Mouse (Mus musculus) mesoderm, embryonic 11.5 days (tissue): Measurements from ENCODE around the gene Sh2d5.

Source experiments
- DNase-seq: peaks from one replicate; pipeline ENCODE4 v3.0.0-alpha.2; 2012; ENCODE audit warnings: low read depth, low spot score

Gene Sh2d5

DNA sequence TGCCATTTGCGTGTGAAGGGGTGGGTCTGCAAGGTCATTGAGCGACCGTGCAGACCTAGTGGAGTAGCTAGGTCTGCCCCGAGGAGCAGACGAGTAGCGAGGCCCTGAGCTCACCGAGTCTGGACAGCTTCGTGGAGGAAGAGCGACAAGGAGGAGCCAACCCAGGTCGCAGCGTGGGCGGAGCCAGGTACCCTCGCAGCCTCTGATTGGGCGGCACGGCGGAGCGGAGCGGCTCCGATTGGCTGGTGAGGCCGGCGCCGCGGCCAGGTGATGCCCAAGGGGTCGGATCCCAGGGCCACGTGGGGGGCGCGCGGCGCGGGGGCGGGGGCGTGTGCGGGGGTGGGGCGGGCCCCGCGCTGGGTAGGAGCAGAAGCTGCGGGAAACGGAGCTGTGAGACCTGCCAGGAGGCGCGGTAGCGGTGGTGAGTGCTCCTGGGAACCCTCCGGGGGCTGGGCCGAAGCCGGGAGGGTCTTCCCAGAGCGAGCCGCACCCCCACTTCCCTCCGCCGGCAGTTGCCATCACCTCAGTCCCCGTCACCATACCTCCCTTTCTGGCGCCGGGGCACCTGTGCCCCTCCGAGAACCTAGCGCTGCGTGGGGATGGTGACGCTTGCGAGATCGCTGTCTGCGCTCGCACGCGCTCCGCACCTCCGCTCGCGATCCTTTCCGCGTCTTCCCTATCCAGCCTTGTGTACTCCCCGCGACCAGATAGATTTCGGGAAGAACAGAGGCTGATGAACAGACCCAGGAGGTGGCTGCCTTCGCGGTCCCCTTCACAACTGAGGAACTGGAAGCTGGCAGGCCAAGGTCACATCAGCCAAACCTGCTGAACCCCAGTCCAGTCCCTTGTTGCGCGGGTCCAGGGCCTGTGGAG lies at the start of gene Sh2d5, which contains the start of gene Kif17:
Gene Sh2d5, plus strand, starts transcription at position 316 of the 873 bp plus-strand sequence.
Gene Kif17, plus strand, starts transcription at position 348 of the 873 bp plus-strand sequence.
- peak; percentile 85 for DNase-seq

DNA sequence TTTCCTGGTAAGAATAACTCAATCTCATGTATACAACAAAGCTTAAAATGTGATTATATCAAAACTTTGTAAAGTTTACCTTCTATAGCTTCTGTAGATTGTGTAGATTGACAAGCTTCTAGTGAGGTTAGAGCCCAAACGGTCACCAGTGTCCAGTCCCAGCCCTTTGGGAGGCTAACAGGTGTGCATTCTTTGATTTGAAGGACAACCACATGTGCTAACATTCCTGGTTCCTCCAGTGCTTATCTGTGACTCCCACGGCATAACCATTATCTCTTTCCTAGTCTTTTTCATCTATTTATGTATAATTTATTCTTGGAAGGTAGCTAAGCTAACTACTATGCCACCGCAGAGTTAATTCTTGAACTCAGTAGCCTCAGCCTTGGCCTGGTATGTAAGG lies 49.4 kb upstream of the Sh2d5 start:
- no peak for DNase-seq

DNA sequence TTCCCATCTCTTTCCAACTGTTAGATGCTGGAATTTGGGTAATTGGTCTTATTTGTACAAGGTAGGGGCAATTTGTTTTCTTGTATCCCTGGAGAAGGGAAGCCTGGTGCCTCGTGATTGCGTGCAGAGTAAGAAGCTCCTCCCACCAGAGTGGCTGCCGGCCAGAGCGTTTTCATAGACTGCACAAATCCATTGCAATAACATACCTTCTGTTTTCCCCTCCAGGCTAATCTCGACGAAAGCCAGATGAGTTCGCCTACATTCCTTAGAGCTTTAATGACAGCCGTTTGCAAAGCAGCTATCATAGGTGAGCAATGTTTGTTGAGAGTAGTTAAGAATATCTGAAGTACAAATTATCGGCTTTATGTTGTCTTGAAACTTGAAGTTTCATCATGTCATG lies 48.5 kb upstream of the Sh2d5 start:
- DNase-seq = no peak

DNA sequence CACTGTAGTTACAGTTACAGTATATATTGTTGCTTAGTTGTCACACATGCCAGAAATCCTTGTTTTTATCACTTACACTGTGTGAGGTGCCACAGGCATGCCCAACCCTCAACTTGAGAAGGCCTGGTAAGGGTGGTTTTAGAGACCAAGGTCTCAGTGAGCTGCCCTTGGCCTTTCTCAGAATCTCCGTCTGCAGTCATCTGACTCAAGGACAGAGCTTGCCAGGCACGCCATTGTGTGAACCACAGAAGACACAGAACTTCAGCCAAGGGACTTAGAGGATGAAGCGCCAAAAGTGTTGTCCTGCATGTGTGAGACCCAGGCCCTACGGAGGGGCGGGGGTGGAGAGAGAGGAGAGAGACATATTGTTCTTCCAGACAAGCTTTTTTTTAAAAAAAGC lies 40.1 kb upstream of the Sh2d5 start:
- no peak for DNase-seq

DNA sequence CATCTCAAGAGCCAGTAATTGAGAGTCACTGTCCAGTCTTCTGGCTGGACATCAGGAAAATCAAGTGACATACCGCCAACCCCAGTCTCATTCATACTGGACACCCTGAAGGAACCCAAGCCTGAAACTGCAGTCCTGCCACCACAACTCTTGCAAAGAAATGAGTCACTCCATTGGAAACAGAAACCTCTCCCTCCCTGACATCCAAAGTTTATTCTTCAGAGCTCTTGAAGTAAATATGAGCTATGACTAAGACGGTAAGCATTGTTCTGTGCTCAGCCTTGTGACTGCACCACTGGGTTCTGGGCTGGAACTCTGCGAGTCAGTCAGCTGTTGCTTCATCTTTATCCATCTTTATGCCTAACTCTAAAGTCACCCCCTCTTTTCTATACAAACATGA lies 36.3 kb upstream of the Sh2d5 start:
- no peak for DNase-seq

DNA sequence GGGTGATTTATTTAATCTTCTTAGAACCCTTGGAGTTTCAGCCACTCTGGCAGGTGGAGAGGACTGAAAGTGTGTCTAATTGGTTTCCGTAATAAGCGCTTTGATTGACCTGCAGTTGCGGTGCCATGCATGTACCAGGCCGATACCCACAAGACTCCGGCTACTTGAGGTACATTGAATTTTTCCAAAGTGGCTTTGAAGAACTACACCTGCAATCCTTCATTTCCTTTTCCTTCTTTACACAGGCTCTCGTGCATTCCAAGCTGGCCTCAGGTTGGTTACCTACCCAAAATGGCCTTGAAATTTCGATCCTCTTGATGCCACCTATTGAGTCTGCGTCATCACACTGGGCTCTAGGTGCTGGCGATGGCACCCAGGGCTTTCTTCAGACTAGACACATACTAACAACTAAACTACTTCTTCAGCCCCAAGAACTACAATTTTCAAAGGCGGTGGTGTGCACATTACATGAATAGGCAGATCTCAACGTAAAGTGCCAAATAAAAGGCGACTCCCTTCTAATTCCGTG lies 34.5 kb upstream of the Sh2d5 start:
- DNase-seq = no peak

DNA sequence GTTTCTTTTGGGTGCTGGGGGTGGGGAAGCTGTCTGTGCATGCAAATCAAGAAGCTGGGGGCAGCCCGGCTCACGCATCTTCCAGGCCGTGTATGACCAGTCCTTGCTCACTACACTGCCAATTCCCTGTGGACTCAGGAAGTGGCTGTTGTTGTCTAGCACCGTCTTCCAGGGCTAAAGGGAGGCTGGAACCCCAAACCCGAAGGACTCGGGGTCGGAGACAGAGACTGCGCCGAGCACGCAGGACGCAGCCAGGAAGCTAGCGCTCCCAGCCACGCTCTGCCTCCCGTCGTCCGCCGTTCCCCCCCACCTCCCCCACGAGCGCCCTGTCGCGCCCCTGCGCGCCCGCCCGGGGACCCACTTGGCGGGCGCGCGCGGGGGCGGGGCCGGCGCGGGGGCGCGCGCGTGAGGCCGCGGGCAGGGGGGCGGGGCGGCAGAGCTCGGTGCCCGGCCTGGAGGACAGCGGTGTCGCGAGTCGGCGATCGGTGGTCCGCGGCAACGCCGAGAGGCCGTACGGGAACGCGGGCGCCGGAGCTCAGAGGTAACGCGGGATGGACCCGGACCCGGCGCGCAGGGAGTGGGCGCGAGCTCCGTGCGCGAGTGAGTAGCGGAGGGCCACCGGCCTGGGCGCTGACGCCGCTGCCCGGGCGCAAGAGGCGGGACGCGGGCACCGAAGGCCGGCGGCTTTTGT lies 33.9 kb upstream of the Sh2d5 start, which contains the start of gene Hp1bp3:
Gene Hp1bp3, plus strand, starts transcription at position 97 of the 691 bp plus-strand sequence.
- DNase-seq = peak; percentile 86

DNA sequence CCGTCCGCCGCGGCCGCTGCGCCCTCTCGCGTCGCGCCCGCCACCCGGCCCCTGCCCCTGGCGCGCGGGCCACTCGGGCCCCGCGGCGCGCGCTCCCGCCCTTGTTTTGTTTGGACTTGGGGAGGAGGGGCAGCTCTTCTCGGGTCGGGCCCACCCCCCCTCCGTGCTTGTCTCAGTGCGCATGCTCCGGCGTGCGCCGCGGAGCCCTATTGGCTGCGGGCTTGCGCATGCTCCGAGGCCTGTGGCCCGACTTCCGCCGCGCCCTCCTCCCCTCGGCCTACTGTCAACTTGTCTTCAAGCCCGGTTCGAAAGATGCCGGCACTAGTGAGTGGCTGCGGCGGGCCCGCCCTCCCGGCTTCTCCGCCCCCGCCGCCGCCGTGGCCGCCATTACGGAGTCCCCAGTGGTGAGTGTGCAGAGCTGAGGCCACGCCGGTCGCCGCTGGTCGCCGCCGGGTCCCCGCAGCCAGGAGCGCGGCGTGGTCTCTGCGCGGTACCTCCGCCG lies 33.3 kb upstream of the Sh2d5 start:
- DNase-seq = peak; percentile 98

DNA sequence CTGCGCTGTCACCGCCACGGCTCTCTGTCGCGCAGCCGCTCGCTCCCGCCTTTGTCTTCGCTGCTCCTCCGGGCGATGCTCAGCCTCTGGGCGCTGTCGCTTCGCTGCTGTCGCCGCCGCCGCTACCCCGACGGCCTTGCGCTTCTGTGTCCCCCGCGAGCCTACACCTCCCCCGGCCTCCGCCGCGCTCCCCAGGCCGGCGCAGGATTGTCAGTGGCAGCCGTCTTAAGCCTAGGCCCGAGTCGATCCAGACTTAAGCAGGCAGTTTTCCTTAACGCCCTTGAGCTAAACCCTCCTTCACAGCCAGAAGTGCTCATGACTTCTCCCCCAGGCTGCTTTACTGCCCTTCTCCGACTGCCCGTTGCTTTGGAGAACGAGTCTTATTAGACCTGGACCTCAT lies 32.8 kb upstream of the Sh2d5 start:
- no peak for DNase-seq

DNA sequence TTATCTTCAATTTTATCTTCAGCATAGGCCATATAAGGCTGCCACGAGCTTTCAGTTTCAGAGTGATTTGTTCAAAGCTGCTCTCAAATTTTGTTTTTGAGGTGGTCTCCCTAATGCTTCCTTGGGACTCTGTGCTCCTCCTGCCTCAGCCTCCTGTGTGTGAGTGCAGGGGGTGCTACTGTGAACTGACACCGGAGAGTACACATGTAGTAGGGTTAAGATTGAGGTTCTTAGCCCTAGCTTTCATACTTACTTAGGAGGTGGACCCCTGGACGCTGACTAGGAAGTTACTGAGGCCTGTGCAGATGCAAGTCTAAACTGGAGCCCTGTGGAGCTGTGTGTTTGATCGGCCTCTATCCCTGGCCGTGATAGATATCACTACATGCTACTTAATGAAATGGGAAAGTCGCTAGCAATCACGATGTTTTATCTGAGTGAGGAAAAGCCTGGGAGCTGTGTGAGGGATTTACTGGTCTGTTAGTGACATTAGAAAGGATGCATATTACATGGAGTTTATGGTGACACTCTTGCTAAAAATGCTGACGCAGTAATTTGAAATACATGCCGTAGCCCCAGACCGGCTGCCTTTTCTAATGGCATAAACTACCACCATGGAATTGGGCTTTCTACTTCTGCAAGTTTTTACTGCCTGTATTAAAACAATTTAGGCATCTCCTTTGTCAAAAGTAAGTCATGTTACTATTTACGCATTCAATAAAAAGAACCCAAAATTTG lies 32.1 kb upstream of the Sh2d5 start:
- DNase-seq = no peak

DNA sequence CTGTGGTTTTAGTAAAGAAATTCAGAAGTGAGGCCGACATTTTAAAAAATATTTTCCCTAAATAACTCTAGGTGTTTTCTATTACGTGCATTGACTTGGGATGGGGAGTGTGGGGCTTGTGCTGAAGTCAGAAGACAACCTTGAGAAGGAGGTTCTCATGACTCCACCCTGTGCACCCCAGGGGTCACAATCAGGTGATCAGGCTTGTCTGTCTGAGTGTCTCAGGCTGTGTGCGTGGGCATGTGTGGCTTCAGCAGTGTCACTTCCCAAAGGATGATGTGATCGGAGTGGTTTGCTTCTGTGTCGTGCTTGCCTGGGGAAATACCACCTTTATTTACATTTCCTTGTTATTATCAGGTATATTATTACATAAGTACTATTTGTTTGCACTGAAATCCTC lies 30.9 kb upstream of the Sh2d5 start:
- no peak for DNase-seq

DNA sequence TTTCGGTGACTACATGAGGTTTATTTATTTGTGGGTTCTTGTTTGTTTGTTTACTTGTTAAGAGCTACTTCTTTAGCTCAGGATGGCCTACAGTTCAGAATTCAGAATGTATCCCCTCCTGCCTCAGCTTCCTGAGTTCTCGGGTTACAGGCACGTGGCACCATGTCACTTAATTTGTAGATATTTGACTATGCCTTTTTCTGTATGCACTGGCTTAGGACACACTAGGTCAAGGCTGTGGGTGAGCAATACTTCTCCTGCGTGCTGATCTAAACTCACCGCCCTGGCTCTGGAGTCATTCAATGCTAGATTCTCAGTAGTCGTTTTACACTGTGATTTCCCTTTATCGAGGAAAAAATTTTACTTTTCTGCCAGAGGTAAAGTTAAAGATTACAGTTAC lies 29.4 kb upstream of the Sh2d5 start:
- DNase-seq = no peak

DNA sequence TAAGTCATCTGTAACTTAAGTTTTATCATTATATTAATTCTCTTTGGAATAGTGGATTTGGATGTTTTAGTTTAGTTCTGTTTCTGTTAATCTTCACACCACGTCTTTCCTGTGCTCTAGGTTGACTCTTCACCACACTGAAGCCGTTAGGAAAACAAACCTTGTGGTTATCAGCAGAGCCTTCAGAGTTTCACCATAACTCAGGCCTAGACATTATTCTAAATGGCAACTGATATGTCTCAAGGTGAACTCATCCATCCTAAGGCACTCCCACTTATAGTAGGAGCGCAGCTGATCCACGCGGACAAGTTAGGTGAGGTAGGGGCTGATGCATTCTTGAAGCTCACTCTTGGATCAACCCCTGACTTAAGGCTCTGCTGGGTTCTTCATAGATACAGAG lies 28.8 kb upstream of the Sh2d5 start:
- no peak for DNase-seq

DNA sequence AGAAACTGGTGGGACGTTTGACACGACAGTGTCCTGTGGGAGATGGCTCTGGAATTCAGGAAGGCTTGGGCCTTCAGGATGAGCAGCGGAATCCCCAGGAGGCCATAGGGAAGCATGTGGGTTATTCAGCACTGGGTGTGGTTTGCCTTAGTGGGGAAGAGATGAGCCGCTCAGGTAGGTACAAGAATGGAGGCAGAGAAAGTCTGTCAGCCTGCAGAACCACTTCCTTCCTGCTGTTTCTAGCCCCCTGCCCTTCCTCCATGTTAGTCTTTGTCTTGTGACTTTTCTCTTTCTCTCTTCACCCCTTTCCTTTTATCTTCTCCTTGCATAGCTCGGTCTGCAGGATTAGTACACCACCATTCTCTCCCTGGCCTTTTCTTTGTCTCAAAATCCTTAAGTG lies 27.8 kb upstream of the Sh2d5 start:
- no peak for DNase-seq

DNA sequence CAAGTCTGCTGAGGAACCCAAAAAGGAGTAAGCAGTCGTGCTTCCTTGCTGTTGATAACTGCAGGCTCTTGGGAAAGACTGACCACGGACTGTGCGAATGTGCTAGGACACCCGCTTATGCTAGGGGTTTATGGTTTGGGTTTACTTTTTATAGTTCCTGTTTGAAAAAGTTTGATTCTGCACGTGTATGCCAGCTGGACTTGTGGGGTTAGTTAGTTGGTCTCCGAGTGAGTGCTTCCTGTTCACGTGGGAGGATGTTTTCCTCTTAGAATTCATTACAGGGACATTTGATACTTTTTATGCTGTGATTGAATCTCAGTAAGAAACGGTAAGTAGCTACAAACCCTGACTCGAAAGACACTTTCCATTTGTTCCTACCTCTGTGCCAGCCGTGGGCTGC lies 26.6 kb upstream of the Sh2d5 start:
- no peak for DNase-seq

DNA sequence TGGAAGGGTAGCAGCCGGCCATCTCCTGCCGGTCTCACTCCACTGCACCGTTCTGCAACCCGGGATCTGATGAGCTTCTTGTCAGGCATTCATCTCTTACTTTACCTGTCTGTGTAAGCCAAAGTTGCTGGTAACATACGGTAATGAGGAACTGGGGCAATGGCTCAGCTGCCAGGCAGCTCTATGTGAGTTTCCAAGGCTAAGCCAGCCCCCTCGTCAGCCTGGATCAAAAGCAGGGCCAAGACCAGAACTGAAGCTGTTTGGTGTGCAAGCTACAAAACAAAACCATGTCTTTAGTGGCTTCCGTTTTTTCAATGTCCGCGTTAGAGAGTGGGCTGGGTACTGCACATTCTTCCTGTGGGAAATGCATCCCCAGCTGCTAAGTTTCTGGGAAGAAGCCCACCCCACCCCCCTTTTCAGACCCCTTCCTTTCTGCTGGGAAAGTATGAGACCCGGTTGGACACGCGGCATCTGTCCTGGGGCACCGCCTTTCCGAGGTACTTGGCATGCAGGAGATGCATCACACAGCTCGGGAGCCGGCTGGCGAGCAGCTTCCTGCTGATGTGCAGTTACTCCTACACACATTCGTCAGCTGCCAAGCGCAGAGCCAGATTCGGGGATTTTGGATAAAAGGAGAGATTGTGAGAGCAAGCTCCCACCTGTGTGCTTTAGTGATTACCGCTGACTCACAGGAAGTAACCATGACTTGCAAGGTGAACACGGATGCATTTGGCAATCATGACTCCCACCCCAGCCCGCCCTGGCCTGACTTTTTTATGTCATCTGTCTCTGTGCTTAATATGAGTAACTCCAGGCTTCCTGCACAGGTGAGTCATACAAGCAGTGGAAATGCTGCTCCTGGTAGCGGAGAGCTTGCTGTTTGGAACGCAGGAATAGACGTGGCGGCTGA lies 3.2 kb upstream of the Sh2d5 start:
- DNase-seq = no peak

DNA sequence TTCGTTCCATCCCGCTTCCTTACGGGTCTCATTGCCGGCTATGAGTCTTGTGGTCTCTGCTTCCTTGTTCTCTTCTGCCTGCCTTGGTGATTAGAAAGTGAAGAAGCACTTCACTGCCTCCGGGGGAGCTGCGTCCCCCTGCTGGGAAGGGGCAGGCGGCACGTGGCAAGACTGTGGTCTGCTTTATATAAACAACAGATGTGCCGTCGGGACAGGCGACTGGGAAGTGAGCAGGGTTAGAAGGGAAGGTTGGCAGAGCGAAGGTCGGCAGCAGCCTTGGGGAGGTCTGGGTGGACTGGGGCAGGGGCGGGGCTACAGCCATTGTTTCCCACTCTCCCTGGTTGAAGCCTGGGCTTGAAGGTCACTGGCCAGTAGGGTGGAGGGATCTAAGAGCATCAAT lies 1.6 kb downstream of the Sh2d5 start:
- peak; percentile 79 for DNase-seq

DNA sequence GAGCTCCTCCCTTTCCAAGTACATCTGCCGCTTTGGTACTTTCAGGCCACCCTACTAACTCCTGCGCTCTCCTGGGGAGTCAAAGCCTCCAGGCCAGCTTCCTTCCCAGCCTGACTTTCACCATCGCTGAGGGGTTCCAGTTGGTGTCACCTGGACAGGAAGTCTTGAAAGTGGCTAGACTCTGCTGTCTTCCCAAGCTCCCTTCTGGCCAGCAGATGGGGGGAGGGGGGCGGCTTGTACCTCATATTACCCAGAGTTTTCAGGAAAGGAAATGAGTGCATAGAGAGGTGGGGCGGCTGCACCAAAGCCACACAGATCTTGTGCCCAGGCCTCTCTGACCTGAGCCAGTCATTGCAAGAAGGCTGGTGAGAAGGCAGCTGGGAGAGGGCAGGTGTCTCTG lies 2.0 kb downstream of the Sh2d5 start:
- DNase-seq = no peak

DNA sequence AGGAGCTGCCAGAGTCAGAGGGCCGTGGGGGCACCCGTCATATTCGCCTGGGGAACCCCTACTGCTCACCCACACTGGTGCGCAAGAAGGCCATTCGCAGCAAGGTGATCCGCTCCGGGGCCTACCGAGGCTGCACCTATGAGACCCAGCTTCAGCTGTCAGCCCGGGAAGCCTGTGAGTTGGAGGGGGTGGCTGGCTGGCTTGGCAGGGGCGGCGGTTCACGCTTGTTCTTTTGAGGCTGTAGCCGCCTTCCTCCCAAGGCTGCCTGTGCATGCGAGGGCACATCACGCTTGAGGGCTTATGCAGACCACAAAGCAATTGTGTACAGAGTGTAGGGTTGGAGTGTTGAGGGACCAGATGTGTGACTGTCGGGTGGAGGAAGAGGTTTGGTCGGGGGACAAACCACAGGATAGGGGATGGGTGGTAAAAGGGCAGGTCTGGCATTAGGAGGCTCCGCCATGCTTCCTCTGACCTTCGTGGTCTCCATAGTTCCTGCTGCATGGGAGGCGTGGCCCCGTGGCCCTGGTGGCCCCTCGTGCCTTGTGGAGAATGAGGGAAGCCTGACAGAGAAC lies 7.0 kb downstream of the Sh2d5 start:
- DNase-seq = no peak

DNA sequence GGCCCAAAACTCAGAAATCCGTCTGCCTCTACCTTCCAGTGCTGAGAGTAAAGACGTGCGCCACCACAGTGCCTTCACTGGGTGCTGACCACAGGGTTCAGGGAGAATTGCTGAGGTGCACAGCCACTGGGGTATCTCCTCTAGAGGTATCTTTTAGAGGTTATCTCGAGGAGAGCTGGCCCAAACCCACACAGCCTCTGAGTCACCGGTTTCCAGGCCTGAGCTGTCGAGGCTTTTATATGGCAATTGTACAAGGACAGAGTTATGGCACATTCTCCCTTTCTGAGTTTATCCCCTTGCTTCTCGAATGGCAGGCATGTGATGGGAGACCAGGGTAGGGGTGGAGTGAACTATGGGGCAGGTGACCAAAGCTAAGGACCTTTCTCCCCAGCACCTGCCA lies 8.5 kb downstream of the Sh2d5 start:
- DNase-seq = no peak
